Mouse (Mus musculus) forebrain, embryonic 14.5 days (tissue): Measurements from ENCODE around the gene Wdr27. TPM values are rescaled to one million over a fixed set of nuclear protein-coding genes. Genes with fewer than 3 reads are reported as not detected.

ENCODE experiments used
- ATAC-seq: fragments of 200-750 bp; cut with Nextera tagmentation; 2 replicates; pipeline ENCODE4 v1.8.0; 2017; ENCODE audit warnings: mild to moderate bottlenecking, moderate library complexity
- DNase-seq: peaks from one replicate; pipeline ENCODE4 v3.0.0-alpha.2; 2015; ENCODE audit warnings: low spot score
- H3K27ac ChIP-seq: fragments of 300-500 bp; sonication (generic); 2 replicates; pipeline ENCODE4 v1.5.1; 2014; ENCODE audit warnings: low read depth, mild to moderate bottlenecking, control low read depth, low read length, moderate library complexity
- H3K27me3 ChIP-seq: fragments of 300-500 bp; sonication (generic); replicated peaks from 2 replicates; pipeline ENCODE4 v1.6.1; 2014; ENCODE audit warnings: low read length, control low read depth, mixed read lengths; ENCODE audit not compliant: control insufficient read depth, insufficient read depth
- H3K36me3 ChIP-seq: fragments of 300-500 bp; sonication (generic); 2 replicates; pipeline ENCODE4 v1.6.1; 2014; ENCODE audit warnings: low read length, control low read depth; ENCODE audit not compliant: control insufficient read depth, insufficient read depth
- H3K4me1 ChIP-seq: fragments of 300-500 bp; sonication (generic); 2 replicates; pipeline ENCODE4 v1.6.1; 2014; ENCODE audit warnings: antibody characterized with exemption, low read length, control low read depth; ENCODE audit not compliant: control insufficient read depth, insufficient read depth
- H3K4me2 ChIP-seq: fragments of 300-500 bp; sonication (generic); 2 replicates; pipeline ENCODE4 v1.6.1; 2014; ENCODE audit warnings: mild to moderate bottlenecking, control low read depth, low read length
- H3K4me3 ChIP-seq: fragments of 300-500 bp; sonication (generic); 2 replicates; pipeline ENCODE4 v1.5.1; 2014; ENCODE audit warnings: low read depth, low read length, control low read depth
- H3K9ac ChIP-seq: fragments of 300-500 bp; sonication (generic); 2 replicates; pipeline ENCODE4 v1.6.1; 2014; ENCODE audit warnings: mild to moderate bottlenecking, low read length, control low read depth, moderate library complexity
- H3K9me3 ChIP-seq: fragments of 300-500 bp; sonication (generic); replicated peaks from 2 replicates; pipeline ENCODE4 v1.6.1; 2016; ENCODE audit warnings: low read length, control low read depth, mixed read lengths; ENCODE audit not compliant: control insufficient read depth
- WGBS: fragments of 180-500 bp; shearing (Covaris S2); extraction: QIAGEN DNeasy Blood & Tissue Kit; methylation state at CpG from one replicate; pipeline ENCODE4 v1.1.7; 2014; 5-methylcytosine and 5-hydroxymethylcytosine counted together
- polyA plus RNA-seq: library from polyadenylated mRNA; unstranded; fragments of >200 nt; fragmentation: Nextera tagmentation; extraction: Ambion mirVana; gene quantifications from 2 replicates; pipeline ENCODE4 v1.2.1, GENCODE M21; 2014

The Wdr27 gene
- polyA plus RNA-seq, 1 experiment from 2014 or later, result 8.7 TPM

GRCm38 (mm10) chr17:14771339-14771738, 171.6 kb downstream of the Wdr27 start:
- no peak overlapping the region for H3K4me3 ChIP-seq
- H3K27ac ChIP-seq, result no peak overlapping the region
- no peaks in the 10 kb centered on the region for H3K36me3 ChIP-seq
- H3K27me3 ChIP-seq, result no peaks in the 10 kb centered on the region
- no peak overlapping the region for H3K4me2 ChIP-seq
- no peaks in the 10 kb centered on the region for H3K9me3 ChIP-seq
- H3K9ac ChIP-seq, result no peak overlapping the region
- 80% methylated on average over 4 of the region's 4 CpGs for WGBS
- no peak for DNase-seq
- no peak for ATAC-seq
- no peaks in the 10 kb centered on the region for H3K4me1 ChIP-seq

GRCm38 (mm10) chr17:14770377-14770776, 172.6 kb downstream of the Wdr27 start:
- no peak overlapping the region for H3K9ac ChIP-seq
- 78% methylated on average over 5 of the region's 5 CpGs for WGBS
- no peaks in the 10 kb centered on the region for H3K4me1 ChIP-seq
- H3K4me2 ChIP-seq, result no peak overlapping the region
- H3K9me3 ChIP-seq, result no peaks in the 10 kb centered on the region
- H3K27me3 ChIP-seq, result no peaks in the 10 kb centered on the region
- no peaks in the 10 kb centered on the region for H3K36me3 ChIP-seq
- ATAC-seq, result no peak
- H3K4me3 ChIP-seq, result no peak overlapping the region
- no peak overlapping the region for H3K27ac ChIP-seq
- DNase-seq, result no peak

Other genes starting within 250 kb of the Wdr27 start
- 1.4 and 2.0 TPM in 2 replicates for gene Thbs2, start 248.9 kb downstream of the Wdr27 start, polyA plus RNA-seq
- 29.3 and 33.3 TPM in 2 replicates for gene 1600012H06Rik, start within 50 bp of the Wdr27 start, polyA plus RNA-seq
- gene Phf10, start 18.1 kb upstream of the Wdr27 start, polyA plus RNA-seq, result 23.7 TPM in 2 replicates
- 5.0 and 8.2 TPM in 2 replicates for gene 9030025P20Rik, start 35.3 kb upstream of the Wdr27 start, polyA plus RNA-seq
- gene Gm3417, start 35.6 kb upstream of the Wdr27 start, polyA plus RNA-seq, result 0.62 and 0.78 TPM in 2 replicates
- gene Gm3435, start 67.0 kb upstream of the Wdr27 start, polyA plus RNA-seq, result 6.7 and 7.0 TPM in 2 replicates
- 54.7 and 67.5 TPM in 2 replicates for gene Ermard, start 98.0 kb upstream of the Wdr27 start, polyA plus RNA-seq
- 0.65 TPM in 1 of 2 replicates, not detected in the other for gene Tcte3, start 98.3 kb upstream of the Wdr27 start, polyA plus RNA-seq
- 2.8 and 4.2 TPM in 2 replicates for gene Gm3448, start 98.4 kb upstream of the Wdr27 start, polyA plus RNA-seq